Mouse (Mus musculus): ENCODE results near the gene Ngef. TPM values are rescaled to one million over a fixed set of nuclear protein-coding genes. Genes with fewer than 3 reads are reported as not detected.

The Ngef gene
- polyA plus RNA-seq, 1 experiment from 2014 or later: 0.34 TPM

- Histone ChIP-seq H3K4me3 (no peak overlapping the region), H3K9ac (no peak overlapping the region), H3K36me3 (no peaks in the 10 kb centered on the region), H3K4me1 (replicated peaks) (no peaks in the 10 kb centered on the region), H3K9me3 (replicated peaks) (no peaks in the 10 kb centered on the region), H3K27ac (no peak overlapping the region), H3K27me3 (peaks cover 12% of the 10 kb centered on the region), H3K4me2 (no peak overlapping the region)
- 73% methylated on average over 6 of the region's 8 CpGs for WGBS
- ATAC-seq (replicated peaks; ENCODE audit: insufficient number of reproducible peaks, insufficient read depth, low FRiP score, low read depth): no peak
Observed at GRCm38 (mm10) chr1:87565760-87566159, 7.9 kb downstream of the Ngef start.

GRCm38 (mm10) chr1:87562967-87563366 lies 10.7 kb downstream of the Ngef start:
- Histone ChIP-seq H3K4me2 (no peak overlapping the region), H3K27ac (no peak overlapping the region), H3K27me3 (peaks cover 12% of the 10 kb centered on the region), H3K9ac (no peak overlapping the region), H3K36me3 (no peaks in the 10 kb centered on the region), H3K4me1 (replicated peaks) (no peaks in the 10 kb centered on the region), H3K9me3 (replicated peaks) (no peaks in the 10 kb centered on the region), H3K4me3 (no peak overlapping the region)
- no peak for ATAC-seq (replicated peaks; ENCODE audit: insufficient number of reproducible peaks, insufficient read depth, low FRiP score, low read depth)
- 74% methylated on average over 3 of the region's 3 CpGs for WGBS

- no peaks in the 10 kb centered on the region for H3K27me3 ChIP-seq
- H3K4me2 ChIP-seq: no peak overlapping the region
- H3K36me3 ChIP-seq: no peaks in the 10 kb centered on the region
- no peaks in the 10 kb centered on the region for H3K9me3 ChIP-seq (replicated peaks)
- WGBS: 44% methylated on average over 1 of the region's 1 CpGs
- H3K4me3 ChIP-seq: no peak overlapping the region
- H3K4me1 ChIP-seq (replicated peaks): no peaks in the 10 kb centered on the region
- H3K27ac ChIP-seq: no peak overlapping the region
- H3K9ac ChIP-seq: no peak overlapping the region
- no peak for ATAC-seq (replicated peaks; ENCODE audit: insufficient number of reproducible peaks, insufficient read depth, low FRiP score, low read depth)
Observed at GRCm38 (mm10) chr1:87553586-87553985, 20.1 kb downstream of the Ngef start.

- H3K36me3 ChIP-seq: no peaks in the 10 kb centered on the region
- 85% methylated on average over 3 of the region's 3 CpGs for WGBS
- no peaks in the 10 kb centered on the region for H3K4me1 ChIP-seq (replicated peaks)
- no peak overlapping the region for H3K9ac ChIP-seq
- H3K9me3 ChIP-seq (replicated peaks): no peaks in the 10 kb centered on the region
- H3K27me3 ChIP-seq: no peaks in the 10 kb centered on the region; the same call in 1 of the 2 replicates
- no peak for ATAC-seq (replicated peaks; ENCODE audit: insufficient number of reproducible peaks, insufficient read depth, low FRiP score, low read depth)
- no peak overlapping the region for H3K27ac ChIP-seq
- H3K4me3 ChIP-seq: no peak overlapping the region
- H3K4me2 ChIP-seq: no peak overlapping the region
Observed at GRCm38 (mm10) chr1:87551008-87551407, 22.7 kb downstream of the Ngef start.

- WGBS: 30% methylated on average over 7 of the region's 7 CpGs
- Histone ChIP-seq H3K4me2 (0 out of 2 replicates have a peak overlapping the region, but pooled peaks have one; percentile 5), H3K36me3 (no peaks in the 10 kb centered on the region), H3K4me1 (replicated peaks) (no peaks in the 10 kb centered on the region), H3K27me3 (no peaks in the 10 kb centered on the region; the same call in 1 of the 2 replicates), H3K4me3 (no peak overlapping the region), H3K27ac (no peak overlapping the region), H3K9ac (no peak overlapping the region), H3K9me3 (replicated peaks) (no peaks in the 10 kb centered on the region)
- no peak for ATAC-seq (replicated peaks; ENCODE audit: insufficient number of reproducible peaks, insufficient read depth, low FRiP score, low read depth)
Observed at GRCm38 (mm10) chr1:87541614-87542013, 32.1 kb downstream of the Ngef start.

GRCm38 (mm10) chr1:87537008-87537407 lies 36.7 kb downstream of the Ngef start:
- H3K4me1 ChIP-seq (replicated peaks): no peaks in the 10 kb centered on the region
- no peak overlapping the region for H3K4me2 ChIP-seq
- no peak overlapping the region for H3K27ac ChIP-seq
- H3K36me3 ChIP-seq: no peaks in the 10 kb centered on the region
- no peak overlapping the region for H3K9ac ChIP-seq
- 93% methylated on average over 1 of the region's 1 CpGs for WGBS
- no peak for ATAC-seq (replicated peaks; ENCODE audit: insufficient number of reproducible peaks, insufficient read depth, low FRiP score, low read depth)
- no peak overlapping the region for H3K4me3 ChIP-seq
- no peaks in the 10 kb centered on the region for H3K27me3 ChIP-seq
- no peaks in the 10 kb centered on the region for H3K9me3 ChIP-seq (replicated peaks)

- no peaks in the 10 kb centered on the region for H3K4me1 ChIP-seq (replicated peaks)
- WGBS: 70% methylated on average over 3 of the region's 3 CpGs
- H3K36me3 ChIP-seq: no peaks in the 10 kb centered on the region
- H3K4me2 ChIP-seq: no peak overlapping the region
- no peak overlapping the region for H3K9ac ChIP-seq
- no peak for ATAC-seq (replicated peaks; ENCODE audit: insufficient number of reproducible peaks, insufficient read depth, low FRiP score, low read depth)
- H3K4me3 ChIP-seq: no peak overlapping the region
- no peak overlapping the region for H3K27ac ChIP-seq
- H3K9me3 ChIP-seq (replicated peaks): no peaks in the 10 kb centered on the region
- no peaks in the 10 kb centered on the region for H3K27me3 ChIP-seq
Observed at GRCm38 (mm10) chr1:87534118-87534517, 39.6 kb downstream of the Ngef start.

- Histone ChIP-seq H3K36me3 (no peaks in the 10 kb centered on the region), H3K4me2 (no peak overlapping the region), H3K4me1 (replicated peaks) (no peaks in the 10 kb centered on the region), H3K4me3 (no peak overlapping the region), H3K27me3 (no peaks in the 10 kb centered on the region), H3K9me3 (replicated peaks) (no peaks in the 10 kb centered on the region), H3K27ac (no peak overlapping the region), H3K9ac (no peak overlapping the region)
- 75% methylated on average over 4 of the region's 4 CpGs for WGBS
- no peak for ATAC-seq (replicated peaks; ENCODE audit: insufficient number of reproducible peaks, insufficient read depth, low FRiP score, low read depth)
Observed at GRCm38 (mm10) chr1:87532346-87532745, 41.3 kb downstream of the Ngef start.

GRCm38 (mm10) chr1:87527191-87527590 lies 46.5 kb downstream of the Ngef start:
- Histone ChIP-seq H3K4me1 (replicated peaks) (no peaks in the 10 kb centered on the region), H3K4me2 (no peak overlapping the region), H3K36me3 (no peaks in the 10 kb centered on the region), H3K27ac (no peak overlapping the region), H3K27me3 (no peaks in the 10 kb centered on the region), H3K4me3 (no peak overlapping the region), H3K9ac (no peak overlapping the region), H3K9me3 (replicated peaks) (no peaks in the 10 kb centered on the region)
- no peak for ATAC-seq (replicated peaks; ENCODE audit: insufficient number of reproducible peaks, insufficient read depth, low FRiP score, low read depth)
- WGBS: 79% methylated on average over 9 of the region's 9 CpGs

GRCm38 (mm10) chr1:87525041-87525440 lies 48.6 kb downstream of the Ngef start:
- Histone ChIP-seq H3K36me3 (no peaks in the 10 kb centered on the region), H3K4me2 (no peak overlapping the region), H3K27me3 (no peaks in the 10 kb centered on the region), H3K27ac (no peak overlapping the region), H3K4me1 (replicated peaks) (0 out of 2 replicates have a peak, but pooled peaks cover 3% of the 10 kb centered on the region), H3K9me3 (replicated peaks) (no peaks in the 10 kb centered on the region), H3K9ac (no peak overlapping the region), H3K4me3 (no peak overlapping the region)
- 86% methylated on average over 7 of the region's 7 CpGs for WGBS
- ATAC-seq (replicated peaks; ENCODE audit: insufficient number of reproducible peaks, insufficient read depth, low FRiP score, low read depth): no peak

- Histone ChIP-seq H3K9me3 (replicated peaks) (no peaks in the 10 kb centered on the region), H3K27me3 (no peaks in the 10 kb centered on the region), H3K4me1 (replicated peaks) (0 out of 2 replicates have a peak, but pooled peaks cover 3% of the 10 kb centered on the region), H3K4me3 (no peak overlapping the region), H3K9ac (no peak overlapping the region), H3K27ac (no peak overlapping the region), H3K4me2 (no peak overlapping the region), H3K36me3 (no peaks in the 10 kb centered on the region)
- WGBS: 46% methylated on average over 1 of the region's 1 CpGs
- ATAC-seq (replicated peaks; ENCODE audit: insufficient number of reproducible peaks, insufficient read depth, low FRiP score, low read depth): no peak
Observed at GRCm38 (mm10) chr1:87521523-87521922, 52.1 kb downstream of the Ngef start.

GRCm38 (mm10) chr1:87520467-87520866 lies 53.2 kb downstream of the Ngef start:
- no peak overlapping the region for H3K27ac ChIP-seq
- no peak for ATAC-seq (replicated peaks; ENCODE audit: insufficient number of reproducible peaks, insufficient read depth, low FRiP score, low read depth)
- H3K36me3 ChIP-seq: no peaks in the 10 kb centered on the region
- H3K27me3 ChIP-seq: peaks cover 2% of the 10 kb centered on the region; the same call in 1 of the 2 replicates
- 0 out of 2 replicates have a peak overlapping the region, but pooled peaks have one; percentile 23 for H3K4me2 ChIP-seq
- H3K9me3 ChIP-seq (replicated peaks): no peaks in the 10 kb centered on the region
- H3K4me1 ChIP-seq (replicated peaks): 0 out of 2 replicates have a peak, but pooled peaks cover 3% of the 10 kb centered on the region
- H3K9ac ChIP-seq: no peak overlapping the region
- no peak overlapping the region for H3K4me3 ChIP-seq

Measured in heart, embryonic 15.5 days (tissue).